Mouse (Mus musculus) intestine, postnatal 0 days (tissue): ENCODE measurements around the gene Akap6. TPM values are rescaled to one million over a fixed set of nuclear protein-coding genes. Genes with fewer than 3 reads are reported as not detected.

Source experiments
- ATAC-seq: fragments of 200-750 bp; cut with Nextera tagmentation; 2 replicates; pipeline ENCODE4 v1.8.0; 2017; ENCODE audit warnings: mild to moderate bottlenecking, moderate TSS enrichment, moderate library complexity
- H3K27ac ChIP-seq: fragments of 300-500 bp; sonication (generic); 2 replicates; pipeline ENCODE4 v1.5.1; 2014; ENCODE audit warnings: mild to moderate bottlenecking, low read depth, low read length, moderate library complexity
- H3K27me3 ChIP-seq: fragments of 300-500 bp; sonication (generic); replicated peaks from 2 replicates; pipeline ENCODE4 v1.6.1; 2014; ENCODE audit warnings: low read length, mixed read lengths; ENCODE audit not compliant: control insufficient read depth, insufficient read depth
- H3K36me3 ChIP-seq: fragments of 300-500 bp; sonication (generic); 2 replicates; pipeline ENCODE4 v1.6.1; 2014; ENCODE audit warnings: mild to moderate bottlenecking, moderate library complexity; ENCODE audit not compliant: control insufficient read depth, insufficient read depth
- H3K4me1 ChIP-seq: fragments of 300-500 bp; sonication (generic); replicated peaks from 2 replicates; pipeline ENCODE4 v1.6.1; 2014; ENCODE audit warnings: antibody characterized with exemption, low read length, mixed read lengths; ENCODE audit not compliant: control insufficient read depth, insufficient read depth
- H3K4me2 ChIP-seq: fragments of 300-500 bp; sonication (generic); replicated peaks from 2 replicates; pipeline ENCODE4 v1.6.1; 2014; ENCODE audit warnings: low read depth, mild to moderate bottlenecking, moderate library complexity
- H3K4me3 ChIP-seq: fragments of 300-500 bp; sonication (generic); 2 replicates; pipeline ENCODE4 v1.5.1; 2014; ENCODE audit warnings: low read depth, low read length
- H3K9ac ChIP-seq: fragments of 300-500 bp; sonication (generic); 2 replicates; pipeline ENCODE4 v1.6.1; 2014; ENCODE audit warnings: mild to moderate bottlenecking, low read depth, low read length
- H3K9me3 ChIP-seq: fragments of 300-500 bp; sonication (generic); 2 replicates; pipeline ENCODE4 v1.6.1; 2016; ENCODE audit warnings: mixed run types; ENCODE audit not compliant: control insufficient read depth
- CTCF ChIP-seq: sonication (generic); IDR thresholded peaks from 2 replicates; pipeline ENCODE4 v1.5.1; 2016; ENCODE audit warnings: low read depth, mild to moderate bottlenecking, control low read depth, antibody characterized with exemption, moderate library complexity
- WGBS: fragments of 180-500 bp; shearing (Covaris S2); extraction: QIAGEN DNeasy Blood & Tissue Kit; methylation state at CpG from one replicate; pipeline ENCODE4 v1.1.7; 2014; 5-methylcytosine and 5-hydroxymethylcytosine counted together
- polyA plus RNA-seq: library from polyadenylated mRNA; unstranded; fragments of >200 nt; fragmentation: Nextera tagmentation; extraction: Ambion mirVana; gene quantifications from 2 replicates; pipeline ENCODE4 v1.2.1, GENCODE M21; 2015

Akap6 gene
- polyA plus RNA-seq, 1 experiment from 2014 or later, result 0.73 TPM

GRCm38 (mm10) chr12:53147696-53148095, 448.5 kb downstream of the Akap6 start:
- no peak for TF ChIP-seq CTCF
- Histone ChIP-seq H3K4me2 (no peak overlapping the region), H3K4me3 (no peak overlapping the region), H3K36me3 (no peaks in the 10 kb centered on the region), H3K27me3 (no peaks in the 10 kb centered on the region), H3K27ac (no peak overlapping the region), H3K9ac (no peak overlapping the region), H3K4me1 (no peaks in the 10 kb centered on the region), H3K9me3 (no peaks in the 10 kb centered on the region)
- WGBS, result 70% methylated on average over 11 of the region's 11 CpGs
- no peak for ATAC-seq

GRCm38 (mm10) chr12:53168189-53169003, 469.2 kb downstream of the Akap6 start:
- H3K27me3 ChIP-seq, result no peaks in the 10 kb centered on the region
- WGBS, result 88% methylated on average over 8 of the region's 8 CpGs
- ATAC-seq, result no peak
- H3K9ac ChIP-seq, result no peak overlapping the region
- no peak overlapping the region for H3K4me3 ChIP-seq
- no peaks in the 10 kb centered on the region for H3K36me3 ChIP-seq
- TF ChIP-seq CTCF, result no peak
- H3K27ac ChIP-seq, result no peak overlapping the region
- H3K9me3 ChIP-seq, result no peaks in the 10 kb centered on the region
- H3K4me2 ChIP-seq, result no peak overlapping the region
- no peaks in the 10 kb centered on the region for H3K4me1 ChIP-seq

GRCm38 (mm10) chr12:53191435-53191834, 492.3 kb downstream of the Akap6 start:
- Histone ChIP-seq H3K27me3 (no peaks in the 10 kb centered on the region), H3K36me3 (no peaks in the 10 kb centered on the region), H3K4me1 (no peaks in the 10 kb centered on the region), H3K4me2 (no peak overlapping the region), H3K4me3 (no peak overlapping the region), H3K9ac (no peak overlapping the region), H3K27ac (no peak overlapping the region), H3K9me3 (no peaks in the 10 kb centered on the region)
- WGBS, result 87% methylated on average over 7 of the region's 7 CpGs
- ATAC-seq, result no peak
- no peak for TF ChIP-seq CTCF

- TF ChIP-seq CTCF, result no peak
- H3K9ac ChIP-seq, result no peak overlapping the region
- WGBS, result 85% methylated on average over 5 of the region's 5 CpGs
- no peak for ATAC-seq
- no peaks in the 10 kb centered on the region for H3K9me3 ChIP-seq
- H3K27ac ChIP-seq, result no peak overlapping the region
- no peaks in the 10 kb centered on the region for H3K4me1 ChIP-seq
- H3K4me3 ChIP-seq, result no peak overlapping the region
- H3K27me3 ChIP-seq, result no peaks in the 10 kb centered on the region
- no peak overlapping the region for H3K4me2 ChIP-seq
- no peaks in the 10 kb centered on the region for H3K36me3 ChIP-seq
Measured at GRCm38 (mm10) chr12:53193664-53194063, 494.5 kb downstream of the Akap6 start.

Other genes with a start within 250 kb of the Akap6 start
- 25.1 and 25.6 TPM in 2 replicates for gene Arhgap5, start 195.4 kb upstream of the Akap6 start, polyA plus RNA-seq